ENCODE assay signal across 17 mouse cellular contexts in the genomic region with DNA sequence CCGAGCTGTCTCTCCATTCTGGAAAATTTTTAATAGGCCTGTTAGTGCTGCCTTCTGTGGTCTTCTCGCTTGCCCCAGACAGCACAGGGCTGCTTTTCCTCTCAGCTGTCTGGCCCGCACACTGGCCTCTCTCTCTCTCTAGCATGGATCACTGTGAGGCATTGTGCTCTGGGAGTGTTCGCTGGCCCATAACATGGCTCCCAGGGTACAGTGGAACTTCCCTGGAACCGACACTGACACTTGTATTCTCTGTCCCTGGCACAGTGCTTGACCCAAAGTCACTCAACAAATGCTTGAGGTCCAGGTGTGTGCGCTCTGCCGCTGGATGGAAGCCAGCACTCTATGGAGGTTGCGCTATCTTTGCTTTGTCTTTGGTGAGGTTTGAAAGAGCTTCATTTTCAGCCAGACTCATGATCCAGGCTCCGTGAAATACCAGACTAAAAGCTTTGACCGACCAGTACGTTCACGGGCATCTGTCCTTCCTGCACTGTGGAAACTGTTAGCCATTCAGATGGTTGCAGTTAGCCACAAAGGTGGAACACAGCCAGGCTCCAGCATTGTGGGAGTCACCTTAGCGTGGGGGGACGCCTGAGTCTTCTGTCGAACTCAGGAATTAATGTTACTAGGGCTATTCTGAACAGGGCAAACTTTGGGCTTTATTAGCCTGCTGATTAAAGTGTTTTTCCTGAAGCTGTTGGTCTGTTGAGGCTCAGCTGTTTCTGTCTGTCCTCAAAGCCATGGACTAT. TPM values are rescaled to one million over a fixed set of nuclear protein-coding genes. Genes with fewer than 3 reads are reported as not detected.
DNase-seq lines count a peak whose midpoint lies in the region; ATAC-seq lines count a peak whose summit lies in the region.
"Had no signal": no experiment of that assay in that cellular context is flagged by ENCODE, and none has a peak within 500 bp of the region (broad histone marks: within the 10 kb centered on the region; RNA-seq: fewer than 3 reads in every experiment).

No protein-coding gene starts in this region.

- ATAC-seq in frontal cortex, adult (ENCODE audit: low TSS enrichment), result 0 out of 2 replicates have a peak, but pooled peaks have one; percentile 18
- ATAC-seq in limb, embryonic 12.5 days (ENCODE audit: insufficient number of reproducible peaks, insufficient read depth, low FRiP score, low TSS enrichment, low read depth), result no peak
- peak; percentile 42; the same call in 1 of the 2 replicates for ATAC-seq in forebrain, embryonic 16.5 days
- ATAC-seq in neural tube, embryonic 15.5 days (ENCODE audit: low FRiP score), result peak; percentile 32; the same call in 1 of the 2 replicates
- ATAC-seq: intestine, embryonic 15.5 days had no signal

- H3K4me2 ChIP-seq in limb, embryonic 12.5 days, result no peak overlapping the region
- no peak overlapping the region for H3K4me2 ChIP-seq in forebrain, embryonic 16.5 days (ENCODE audit: low read length)
- H3K4me2 ChIP-seq in neural tube, embryonic 15.5 days, result no peak overlapping the region
- H3K4me2 ChIP-seq: embryonic facial prominence, embryonic 12.5 days; heart, embryonic 11.5 days; intestine, embryonic 15.5 days; lung, embryonic 14.5 days had no signal

- no peaks in the 10 kb centered on the region for H3K36me3 ChIP-seq in limb, embryonic 12.5 days
- no peaks in the 10 kb centered on the region for H3K36me3 ChIP-seq in limb, embryonic 10.5 days
- H3K36me3 ChIP-seq in forebrain, embryonic 16.5 days (ENCODE audit: control insufficient read depth, insufficient read depth), result no peaks in the 10 kb centered on the region
- no peaks in the 10 kb centered on the region for H3K36me3 ChIP-seq in neural tube, embryonic 15.5 days
- H3K36me3 ChIP-seq: embryonic facial prominence, embryonic 12.5 days; intestine, embryonic 15.5 days; midbrain, embryonic 10.5 days had no signal

- DNase-seq in frontal cortex, adult 2 months (ENCODE audit: extremely low spot score in 1 of 2, low spot score in 1 of 2), result no peak
- no peak for DNase-seq in limb, embryonic 10.5 days (ENCODE audit: low spot score)
- DNase-seq in adrenal gland, postnatal 36 days, result no peak
- DNase-seq in embryo, embryonic 11 days, result no peak
- DNase-seq: B cell, adult 2 months; cerebellum, adult 9-11 months; left cerebral cortex, postnatal 4 days; lung, embryonic 14.5 days; spleen, adult 18-20 months had no signal

- 85% methylated on average over 15 of the region's 15 CpGs for WGBS in limb, embryonic 12.5 days
- WGBS in limb, embryonic 10.5 days, result 89% methylated on average over 15 of the region's 15 CpGs
- WGBS in forebrain, embryonic 16.5 days, result 60% methylated on average over 15 of the region's 15 CpGs
- WGBS in neural tube, embryonic 15.5 days, result 70% methylated on average over 15 of the region's 15 CpGs

- H3K9me3 ChIP-seq in limb, embryonic 12.5 days, result no peaks in the 10 kb centered on the region
- no peaks in the 10 kb centered on the region for H3K9me3 ChIP-seq in limb, embryonic 10.5 days (replicated peaks)
- no peaks in the 10 kb centered on the region for H3K9me3 ChIP-seq in forebrain, embryonic 16.5 days (ENCODE audit: control insufficient read depth, low read length)
- H3K9me3 ChIP-seq in neural tube, embryonic 15.5 days (replicated peaks), result no peaks in the 10 kb centered on the region
- H3K9me3 ChIP-seq: embryonic facial prominence, embryonic 12.5 days; intestine, embryonic 15.5 days; midbrain, embryonic 10.5 days had no signal

- H3K4me1 ChIP-seq in limb, embryonic 12.5 days (replicated peaks), result peaks cover 6% of the 10 kb centered on the region; the same call in 1 of the 2 replicates
- H3K4me1 ChIP-seq in limb, embryonic 10.5 days, result no peaks in the 10 kb centered on the region
- H3K4me1 ChIP-seq in forebrain, embryonic 16.5 days (replicated peaks; ENCODE audit: control insufficient read depth, insufficient read depth, low read length), result 0 out of 2 replicates have a peak, but pooled peaks cover 2% of the 10 kb centered on the region
- no peaks in the 10 kb centered on the region; the same call in 1 of the 2 replicates for H3K4me1 ChIP-seq in neural tube, embryonic 15.5 days
- H3K4me1 ChIP-seq: embryonic facial prominence, embryonic 12.5 days; intestine, embryonic 15.5 days; midbrain, embryonic 10.5 days had no signal

- H3K4me3 ChIP-seq in limb, embryonic 12.5 days (replicated peaks), result no peak overlapping the region
- H3K4me3 ChIP-seq in limb, embryonic 10.5 days, result no peak overlapping the region
- no peak overlapping the region for H3K4me3 ChIP-seq in forebrain, embryonic 16.5 days (replicated peaks; ENCODE audit: low read length)
- no peak overlapping the region for H3K4me3 ChIP-seq in neural tube, embryonic 15.5 days (replicated peaks)
- H3K4me3 ChIP-seq: embryonic facial prominence, embryonic 12.5 days; intestine, embryonic 15.5 days; midbrain, embryonic 10.5 days had no signal

- peak overlapping the region; percentile 57; the same call in 1 of the 2 replicates for H3K27ac ChIP-seq in limb, embryonic 12.5 days
- H3K27ac ChIP-seq in limb, embryonic 10.5 days, result no peak overlapping the region
- H3K27ac ChIP-seq in forebrain, embryonic 16.5 days (ENCODE audit: low read length), result no peak overlapping the region
- H3K27ac ChIP-seq in neural tube, embryonic 15.5 days (replicated peaks), result no peak overlapping the region
- H3K27ac ChIP-seq: embryonic facial prominence, embryonic 12.5 days; intestine, embryonic 15.5 days; midbrain, embryonic 10.5 days had no signal

- no peaks in the 10 kb centered on the region for H3K27me3 ChIP-seq in limb, embryonic 12.5 days
- H3K27me3 ChIP-seq in limb, embryonic 10.5 days (ENCODE audit: low read depth, poor library complexity, severe bottlenecking), result no peaks in the 10 kb centered on the region
- H3K27me3 ChIP-seq in forebrain, embryonic 16.5 days (replicated peaks; ENCODE audit: control insufficient read depth, insufficient read depth, low read length), result no peaks in the 10 kb centered on the region
- H3K27me3 ChIP-seq in neural tube, embryonic 15.5 days (replicated peaks), result no peaks in the 10 kb centered on the region
- H3K27me3 ChIP-seq: embryonic facial prominence, embryonic 12.5 days; intestine, embryonic 15.5 days had no signal

- no peak overlapping the region for H3K9ac ChIP-seq in limb, embryonic 12.5 days (replicated peaks)
- H3K9ac ChIP-seq in forebrain, embryonic 16.5 days (replicated peaks; ENCODE audit: low read depth, low read length), result no peak overlapping the region
- H3K9ac ChIP-seq in neural tube, embryonic 15.5 days (replicated peaks), result no peak overlapping the region
- H3K9ac ChIP-seq: embryonic facial prominence, embryonic 12.5 days; intestine, embryonic 15.5 days; lung, embryonic 14.5 days had no signal

RNA-seq across cellular contexts. Expression of a gene that starts 29.4 kb away (rescaled TPM):
- polyA plus RNA-seq in frontal cortex, adult 2 months (2012; rRNA removed), result 34.4 and 34.7 TPM in 2 replicates
- polyA plus RNA-seq in limb, embryonic 12.5 days (2016; fragmentation: Nextera tagmentation; extraction: Ambion mirVana), result 0.94 and 1.0 TPM in 2 replicates
- 0.53 and 0.55 TPM in 2 replicates for polyA plus RNA-seq in limb, embryonic 10.5 days (2016; fragmentation: Nextera tagmentation; extraction: Ambion mirVana)
- 7.8 and 8.1 TPM in 2 replicates for polyA plus RNA-seq in forebrain, embryonic 16.5 days (2015; fragmentation: Nextera tagmentation; extraction: Ambion mirVana)
- 8.0 and 9.9 TPM in 2 replicates for polyA plus RNA-seq in neural tube, embryonic 15.5 days (2015; fragmentation: Nextera tagmentation; extraction: Ambion mirVana)
- 10 to 100 TPM; 35.7 to 60.4 TPM for total RNA-seq in adrenal gland, postnatal 36 days (2021)

RNA-seq across cellular contexts. Expression of a gene that starts 44.4 kb away (rescaled TPM):
- not detected in 2 replicates for polyA plus RNA-seq in frontal cortex, adult 2 months (2012; rRNA removed)
- not detected in 2 replicates for polyA plus RNA-seq in limb, embryonic 12.5 days (2016; fragmentation: Nextera tagmentation; extraction: Ambion mirVana)
- not detected in 2 replicates for polyA plus RNA-seq in limb, embryonic 10.5 days (2016; fragmentation: Nextera tagmentation; extraction: Ambion mirVana)
- not detected in 2 replicates for polyA plus RNA-seq in forebrain, embryonic 16.5 days (2015; fragmentation: Nextera tagmentation; extraction: Ambion mirVana)
- not detected in 2 replicates for polyA plus RNA-seq in neural tube, embryonic 15.5 days (2015; fragmentation: Nextera tagmentation; extraction: Ambion mirVana)
- total RNA-seq in adrenal gland, postnatal 36 days (2021), result 10 to 100 TPM; 10.7 to 17.5 TPM
- polyA plus RNA-seq: embryonic facial prominence, embryonic 12.5 days; heart, embryonic 11.5 days; intestine, embryonic 15.5 days; lung, embryonic 14.5 days; midbrain, embryonic 10.5 days had no signal
